Mouse (Mus musculus): Measurements from ENCODE around the gene Atg7.

DNA sequence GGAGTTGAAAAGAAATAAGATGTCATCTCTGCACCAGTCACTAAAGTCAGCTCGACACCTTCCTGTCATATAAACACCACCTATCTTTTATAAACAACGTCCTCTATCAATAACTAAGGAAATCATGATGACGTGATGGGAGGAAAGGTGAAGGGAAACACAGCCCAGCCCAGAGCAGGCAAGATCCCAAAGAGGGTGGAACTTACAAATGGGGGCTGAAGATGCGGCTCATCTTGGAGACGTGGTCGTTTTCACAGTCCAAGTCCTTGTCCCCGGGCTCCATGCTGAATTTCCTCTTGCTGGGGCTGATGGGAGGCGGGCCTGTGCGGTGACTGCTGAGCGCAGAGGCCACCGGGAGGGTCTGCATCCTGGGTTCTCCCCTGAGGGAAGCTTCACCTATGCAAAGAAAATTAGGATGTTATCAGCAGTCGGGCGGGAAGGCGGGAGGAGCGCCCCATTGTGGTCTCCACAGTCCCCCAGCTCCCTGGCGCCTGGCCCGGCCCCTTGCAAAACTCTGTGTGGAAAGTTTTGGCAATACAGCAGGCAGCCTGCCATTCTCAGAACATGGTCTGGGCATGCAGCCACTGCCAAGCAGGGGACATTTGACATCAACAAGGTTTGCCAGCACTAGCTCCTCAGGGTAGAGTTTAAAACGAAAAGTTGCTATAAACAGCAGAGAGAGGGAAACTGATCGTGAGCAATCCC, 247.7 kb downstream of the Atg7 start:
- TF ChIP-seq POLR2A (IDR thresholded peaks at IDR 0.05; ENCODE audit: insufficient read depth, low read depth, low read length), result no peak
- no peak for TF ChIP-seq CTCF (IDR thresholded peaks at IDR 0.05; ENCODE audit: insufficient read depth, low read depth, low read length)

All from olfactory bulb, adult 2 months (tissue).